Mouse (Mus musculus) C2C12 (cell line): ENCODE measurements around the gene Tbxa2r.

Source experiments
- CEBPB ChIP-seq: IDR thresholded peaks from one replicate; pipeline ENCODE4 v1.6.1; 2011; ENCODE audit warnings: low read depth, mild to moderate bottlenecking, control low read depth, moderate library complexity
- CTCF ChIP-seq: IDR thresholded peaks from one replicate; pipeline ENCODE4 v1.5.1; 2011; ENCODE audit not compliant: control insufficient read depth, insufficient read depth, insufficient read length
- FOSL1 ChIP-seq: IDR thresholded peaks from one replicate; pipeline ENCODE4 v1.8.0; 2011; ENCODE audit warnings: mild to moderate bottlenecking, low read length; ENCODE audit not compliant: poor library complexity, insufficient read depth, severe bottlenecking
- MAX ChIP-seq: IDR thresholded peaks from one replicate; pipeline ENCODE4 v1.6.1; 2011; ENCODE audit warnings: mild to moderate bottlenecking, control low read depth
- MYOD1 ChIP-seq: IDR thresholded peaks from one replicate; pipeline ENCODE4 v1.6.1; 2011; ENCODE audit warnings: low read depth; ENCODE audit not compliant: control insufficient read depth, insufficient read length
- MYOG ChIP-seq: IDR thresholded peaks from one replicate; pipeline ENCODE4 v1.6.1; 2011; ENCODE audit not compliant: control insufficient read depth, insufficient read length; ENCODE audit errors: extremely low read depth
- USF1 ChIP-seq: IDR thresholded peaks from one replicate; pipeline ENCODE4 v1.6.1; 2011; ENCODE audit warnings: low read depth, mild to moderate bottlenecking, control low read depth, moderate library complexity

DNA sequence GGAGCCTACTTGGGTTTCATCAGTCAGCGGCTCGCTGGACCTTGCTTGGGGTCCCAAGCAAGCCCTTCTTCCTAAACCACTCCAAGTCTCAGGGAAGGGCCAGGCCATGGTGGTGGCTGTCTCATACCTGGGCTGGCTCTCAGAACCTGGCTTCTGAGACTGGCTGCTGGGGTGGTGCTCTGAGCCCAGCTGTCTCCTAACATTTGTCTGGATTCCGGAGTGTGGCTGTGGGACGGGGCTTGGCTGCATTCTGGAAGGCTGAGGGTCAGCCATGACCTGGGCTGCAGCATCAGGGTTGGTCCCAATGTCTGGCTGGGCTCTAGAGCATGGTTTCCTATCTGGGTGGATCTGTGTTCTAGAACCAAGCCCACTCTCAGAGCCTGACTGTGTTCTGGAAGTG lies 8.0 kb downstream of the Tbxa2r start:
- TF ChIP-seq MAX: no peak
- no peak for TF ChIP-seq CTCF
- TF ChIP-seq USF1: no peak
- no peak for TF ChIP-seq CEBPB
- no peak for TF ChIP-seq MYOD1
- no peak for TF ChIP-seq MYOG
- no peak for TF ChIP-seq FOSL1
